Mouse (Mus musculus) limb, embryonic 12.5 days (tissue): ENCODE data around the gene Csf3. TPM values are rescaled to one million over a fixed set of nuclear protein-coding genes. Genes with fewer than 3 reads are reported as not detected.
A peak's percentile ranks its signal among the peaks of the same experiment; 100 is the strongest.

ENCODE experiments used
- ATAC-seq: fragments of 200-750 bp; cut with Nextera tagmentation; 2 replicates; pipeline ENCODE4 v1.8.0; 2017; ENCODE audit warnings: low read depth, moderate TSS enrichment; ENCODE audit not compliant: insufficient number of reproducible peaks, insufficient read depth, low FRiP score, low TSS enrichment
- H3K27ac ChIP-seq: fragments of 300-500 bp; sonication (generic); 2 replicates; pipeline ENCODE4 v1.5.1; 2016; ENCODE audit warnings: mild to moderate bottlenecking, moderate library complexity
- H3K27me3 ChIP-seq: fragments of 300-500 bp; sonication (generic); 2 replicates; pipeline ENCODE4 v1.6.1; 2016; ENCODE audit warnings: mild to moderate bottlenecking, moderate library complexity
- H3K36me3 ChIP-seq: fragments of 300-500 bp; sonication (generic); 2 replicates; pipeline ENCODE4 v1.6.1; 2016; ENCODE audit warnings: mild to moderate bottlenecking, moderate library complexity
- H3K4me1 ChIP-seq: fragments of 300-500 bp; sonication (generic); replicated peaks from 2 replicates; pipeline ENCODE4 v1.6.1; 2016
- H3K4me2 ChIP-seq: fragments of 300-500 bp; sonication (generic); 2 replicates; pipeline ENCODE4 v1.6.1; 2016; ENCODE audit warnings: mild to moderate bottlenecking, moderate library complexity
- H3K4me3 ChIP-seq: fragments of 300-500 bp; sonication (generic); replicated peaks from 2 replicates; pipeline ENCODE4 v1.5.1; 2016; ENCODE audit warnings: mild to moderate bottlenecking
- H3K9ac ChIP-seq: fragments of 300-500 bp; sonication (generic); replicated peaks from 2 replicates; pipeline ENCODE4 v1.6.1; 2016; ENCODE audit warnings: mild to moderate bottlenecking, moderate library complexity
- H3K9me3 ChIP-seq: fragments of 300-500 bp; sonication (generic); 2 replicates; pipeline ENCODE4 v1.6.1; 2016; ENCODE audit warnings: mild to moderate bottlenecking, moderate library complexity
- WGBS: fragments of 180-500 bp; shearing (Covaris S2); methylation state at CpG from one replicate; pipeline ENCODE4 v1.1.7; 2016; 5-methylcytosine and 5-hydroxymethylcytosine counted together
- polyA plus RNA-seq: library from polyadenylated mRNA; unstranded; fragments of >200 nt; fragmentation: Nextera tagmentation; extraction: Ambion mirVana; gene quantifications from 2 replicates; pipeline ENCODE4 v1.2.1, GENCODE M21; 2016

Gene Csf3
- polyA plus RNA-seq, 1 experiment from 2014 or later = not detected

- 6% methylated on average over 21 of the region's 21 CpGs for WGBS
- Histone ChIP-seq H3K9me3 (no peaks in the 10 kb centered on the region), H3K9ac (peak overlapping the region; percentile 91), H3K27me3 (no peaks in the 10 kb centered on the region), H3K4me3 (peak overlapping the region; percentile 89), H3K4me2 (peak overlapping the region; percentile 82), H3K36me3 (no peaks in the 10 kb centered on the region), H3K27ac (peak overlapping the region; percentile 92), H3K4me1 (peaks cover 67% of the 10 kb centered on the region)
- ATAC-seq = no peak
These were observed 41.6 kb downstream of the Csf3 start for GRCm38 (mm10) chr11:98742397-98743291.

DNA sequence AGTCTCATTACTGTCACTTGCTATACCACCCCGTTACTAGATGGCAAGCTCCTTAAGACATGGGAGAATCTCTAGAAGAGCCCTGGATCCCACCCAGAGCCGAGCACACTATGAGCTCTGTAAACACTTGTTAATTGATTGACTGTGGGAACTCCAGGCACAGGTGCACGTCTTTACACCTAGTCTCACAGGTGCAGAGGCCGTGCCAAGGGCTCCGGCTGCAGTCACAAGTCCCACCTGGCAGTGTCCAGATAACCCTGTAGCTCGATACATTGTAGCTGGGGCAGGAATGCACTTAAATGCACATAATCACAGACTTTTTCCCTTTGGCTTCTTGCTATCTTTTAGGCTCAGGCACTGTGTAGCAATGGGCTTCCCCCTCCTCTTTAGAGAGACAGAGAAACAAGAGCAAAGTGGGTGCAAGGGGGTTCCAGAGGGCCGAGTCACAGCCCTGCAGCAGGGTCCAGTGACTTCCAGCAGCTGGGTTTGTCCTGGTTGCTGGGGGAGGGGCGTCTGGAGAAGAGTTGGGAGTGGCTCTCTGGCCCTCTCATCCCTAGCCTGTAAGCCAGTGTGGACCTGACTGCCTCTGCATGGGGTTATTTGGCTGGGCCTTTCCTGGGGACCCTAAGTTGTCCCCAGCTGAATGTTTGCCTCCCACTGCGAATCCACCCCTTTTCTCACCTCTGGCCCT lies 42.7 kb downstream of the Csf3 start:
- Histone ChIP-seq H3K4me1 (peaks cover 78% of the 10 kb centered on the region), H3K27me3 (no peaks in the 10 kb centered on the region), H3K36me3 (no peaks in the 10 kb centered on the region), H3K9ac (0 out of 2 replicates have a peak overlapping the region, but pooled peaks have one; percentile 18), H3K4me2 (peak overlapping the region; percentile 82), H3K4me3 (peak overlapping the region; percentile 89), H3K9me3 (no peaks in the 10 kb centered on the region), H3K27ac (peak overlapping the region; percentile 60)
- ATAC-seq = no peak
- WGBS = 6% methylated on average over 9 of the region's 9 CpGs

- Histone ChIP-seq H3K27me3 (no peaks in the 10 kb centered on the region), H3K27ac (peak overlapping the region; percentile 60), H3K4me3 (peak overlapping the region; percentile 89; the same call in 1 of the 2 replicates), H3K4me1 (peaks cover 86% of the 10 kb centered on the region), H3K9ac (no peak overlapping the region; the same call in 1 of the 2 replicates), H3K9me3 (no peaks in the 10 kb centered on the region), H3K36me3 (no peaks in the 10 kb centered on the region), H3K4me2 (peak overlapping the region; percentile 82)
- ATAC-seq = no peak
- 31% methylated on average over 7 of the region's 7 CpGs for WGBS
These were observed 43.5 kb downstream of the Csf3 start for GRCm38 (mm10) chr11:98744456-98745019.

GRCm38 (mm10) chr11:98745932-98746853 lies 45.1 kb downstream of the Csf3 start:
- Histone ChIP-seq H3K4me2 (peak overlapping the region; percentile 55; the same call in 1 of the 2 replicates), H3K36me3 (no peaks in the 10 kb centered on the region), H3K4me3 (no peak overlapping the region), H3K27ac (no peak overlapping the region), H3K9me3 (no peaks in the 10 kb centered on the region), H3K4me1 (peaks cover 86% of the 10 kb centered on the region), H3K27me3 (no peaks in the 10 kb centered on the region), H3K9ac (no peak overlapping the region)
- 43% methylated on average over 12 of the region's 12 CpGs for WGBS
- no peak for ATAC-seq

DNA sequence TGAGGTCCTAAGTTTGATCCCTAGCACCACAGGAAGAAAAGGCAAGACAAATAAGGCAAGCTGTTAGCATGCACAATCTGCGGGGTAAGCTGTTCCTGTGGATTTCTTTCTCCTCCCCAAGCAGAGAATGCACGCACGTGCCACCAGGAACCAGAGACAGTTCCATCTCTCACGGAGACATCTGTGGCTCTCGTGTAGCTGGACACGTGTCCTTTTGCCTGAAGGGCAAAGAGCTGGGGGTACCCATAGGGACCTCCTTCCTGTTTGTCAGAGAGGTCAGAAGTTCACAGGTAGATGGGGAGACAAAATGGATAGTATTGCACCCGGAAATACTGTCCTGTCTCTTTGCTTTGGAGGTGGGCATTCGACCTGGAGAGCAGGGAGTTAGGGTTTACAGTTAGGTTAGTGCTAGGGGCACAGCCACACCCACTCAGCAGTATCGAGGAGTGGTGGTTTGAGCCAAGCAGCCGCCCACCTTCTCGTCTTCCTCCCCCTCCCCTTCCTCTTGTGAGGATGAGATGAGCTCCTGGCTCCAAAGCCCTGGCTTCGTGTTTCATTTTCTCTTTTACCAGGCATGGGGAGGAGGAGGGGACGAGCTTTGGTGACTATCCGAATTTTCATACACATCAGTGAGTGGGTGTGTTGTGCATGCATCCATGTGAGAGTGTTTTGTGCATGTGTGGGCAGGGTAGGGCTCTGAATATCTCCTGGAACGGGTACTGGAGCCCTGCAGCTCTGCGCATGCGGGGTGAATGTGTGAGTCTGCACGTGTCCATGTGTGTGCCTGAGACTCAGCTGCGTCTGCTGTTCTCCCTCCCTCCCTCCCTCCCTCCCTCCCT lies 46.0 kb downstream of the Csf3 start:
- peak; percentile 64; the same call in 1 of the 2 replicates for ATAC-seq
- H3K9ac ChIP-seq = peak overlapping the region; percentile 14; the same call in 1 of the 2 replicates

GRCm38 (mm10) chr11:98747804-98748505 lies 46.9 kb downstream of the Csf3 start:
- peak overlapping the region; percentile 47; the same call in 1 of the 2 replicates for H3K9ac ChIP-seq
- no peaks in the 10 kb centered on the region for H3K36me3 ChIP-seq
- H3K4me3 ChIP-seq = 0 out of 2 replicates have a peak overlapping the region, but pooled peaks have one; percentile 0
- 24% methylated on average over 6 of the region's 6 CpGs for WGBS
- H3K27ac ChIP-seq = peak overlapping the region; percentile 78
- no peak for ATAC-seq
- H3K4me1 ChIP-seq = peaks cover 96% of the 10 kb centered on the region
- H3K9me3 ChIP-seq = no peaks in the 10 kb centered on the region
- no peaks in the 10 kb centered on the region for H3K27me3 ChIP-seq
- H3K4me2 ChIP-seq = peak overlapping the region; percentile 55

More for the DNA sequence above, 46.0 kb downstream of the Csf3 start:
- H3K4me2 ChIP-seq = peak overlapping the region; percentile 55
- H3K27ac ChIP-seq = peak overlapping the region; percentile 78
- H3K9me3 ChIP-seq = no peaks in the 10 kb centered on the region
- WGBS = 6% methylated on average over 19 of the region's 19 CpGs
- H3K27me3 ChIP-seq = no peaks in the 10 kb centered on the region
- H3K4me3 ChIP-seq = peak overlapping the region; percentile 24
- H3K4me1 ChIP-seq = peaks cover 93% of the 10 kb centered on the region
- no peaks in the 10 kb centered on the region for H3K36me3 ChIP-seq

GRCm38 (mm10) chr11:98748506-98749416 lies 47.7 kb downstream of the Csf3 start:
- no peaks in the 10 kb centered on the region for H3K27me3 ChIP-seq
- 0 out of 2 replicates have a peak overlapping the region, but pooled peaks have one; percentile 12 for H3K9ac ChIP-seq
- peak overlapping the region; percentile 78 for H3K27ac ChIP-seq
- no peak overlapping the region for H3K4me3 ChIP-seq
- H3K9me3 ChIP-seq = no peaks in the 10 kb centered on the region
- peaks cover 7% of the 10 kb centered on the region; the same call in 1 of the 2 replicates for H3K36me3 ChIP-seq
- H3K4me2 ChIP-seq = peak overlapping the region; percentile 55
- 24% methylated on average over 15 of the region's 15 CpGs for WGBS
- no peak for ATAC-seq
- H3K4me1 ChIP-seq = peaks cover 88% of the 10 kb centered on the region

- peak overlapping the region; percentile 80 for H3K27ac ChIP-seq
- H3K4me3 ChIP-seq = no peak overlapping the region
- 41% methylated on average over 5 of the region's 5 CpGs for WGBS
- no peaks in the 10 kb centered on the region for H3K9me3 ChIP-seq
- H3K27me3 ChIP-seq = no peaks in the 10 kb centered on the region
- peaks cover 14% of the 10 kb centered on the region; the same call in 1 of the 2 replicates for H3K36me3 ChIP-seq
- peaks cover 87% of the 10 kb centered on the region for H3K4me1 ChIP-seq
- 0 out of 2 replicates have a peak overlapping the region, but pooled peaks have one; percentile 12 for H3K9ac ChIP-seq
- ATAC-seq = no peak
- peak overlapping the region; percentile 55; the same call in 1 of the 2 replicates for H3K4me2 ChIP-seq
These were observed 48.7 kb downstream of the Csf3 start for GRCm38 (mm10) chr11:98749716-98750115.
